Mouse (Mus musculus) hematopoietic stem cell, adult 5-6 weeks (primary cell): ENCODE measurements around the gene Pappa. TPM values are rescaled to one million over a fixed set of nuclear protein-coding genes. Genes with fewer than 3 reads are reported as not detected.

Source experiments
- ATAC-seq, 2 experiments: fragments of 125-278 bp in 1 of 2; replicated peaks in 1 of 2; 2 replicates each; pipeline ENCODE4 v1.8.0; 2016 to 2017; ENCODE audit warnings: inconsistent platforms in 2 of 2, mild to moderate bottlenecking in 2 of 2, moderate number of reproducible peaks in 2 of 2, low read depth in 1 of 2, moderate TSS enrichment in 1 of 2; ENCODE audit not compliant: low FRiP score in 2 of 2, poor library complexity in 2 of 2, severe bottlenecking in 2 of 2, insufficient read depth in 1 of 2, low TSS enrichment in 1 of 2
- total RNA-seq: library from RNA; stranded (forward); fragments of 172-1452, 232-1000 nt; gene quantifications from 2 replicates; pipeline ENCODE4 v1.2.3, GENCODE M21; 2017

Pappa gene
- total RNA-seq, 1 experiment from 2014 or later, result not detected

DNA sequence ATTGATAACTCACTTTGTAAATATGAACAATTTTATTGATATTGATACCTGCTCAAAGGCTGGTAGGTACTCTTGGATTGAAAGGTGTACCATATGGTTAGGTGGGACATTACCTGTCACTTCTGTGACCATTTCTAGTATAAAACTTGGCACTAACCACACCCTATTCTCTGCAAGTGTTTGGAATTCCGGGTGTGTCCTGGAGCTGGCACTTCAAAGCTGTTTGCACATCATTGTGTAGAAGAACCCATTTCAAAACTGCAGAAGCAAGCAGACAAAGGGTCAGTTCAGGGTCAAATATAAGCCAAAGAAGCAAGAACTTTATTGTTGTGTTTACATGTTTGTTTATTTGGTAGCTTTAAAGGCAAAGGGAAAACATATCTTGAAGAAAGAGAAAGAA lies 171.8 kb downstream of the Pappa start:
- ATAC-seq, result no peak

DNA sequence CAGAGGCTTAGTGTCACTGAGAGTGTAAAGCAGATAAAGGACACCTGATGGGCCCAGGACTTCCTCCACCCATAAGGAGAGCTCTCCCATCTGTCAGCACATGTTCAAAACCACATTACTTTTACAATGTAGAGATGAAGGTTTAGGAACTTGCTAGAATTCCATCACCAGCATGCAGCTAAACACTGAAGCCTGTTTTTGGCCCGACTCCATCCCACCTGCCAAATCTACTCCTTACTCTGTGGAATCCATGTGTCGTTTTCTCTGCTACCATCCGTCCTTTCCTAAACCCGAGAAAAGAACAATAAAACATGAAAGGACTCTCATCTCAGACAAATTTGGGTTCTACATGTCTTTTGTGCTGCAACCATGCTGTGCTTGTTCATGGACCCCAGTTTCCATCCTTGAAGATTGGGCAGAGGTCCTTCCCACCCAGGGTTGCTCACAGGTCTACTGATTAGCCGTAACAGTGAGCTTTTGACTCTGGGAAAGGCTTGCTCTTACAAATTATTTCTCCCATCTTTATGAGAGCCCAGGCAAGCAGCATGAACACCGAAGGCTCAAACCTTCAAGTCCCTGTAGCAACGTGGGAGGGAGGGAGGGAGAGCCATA lies 172.5 kb downstream of the Pappa start:
- ATAC-seq, result no peak

DNA sequence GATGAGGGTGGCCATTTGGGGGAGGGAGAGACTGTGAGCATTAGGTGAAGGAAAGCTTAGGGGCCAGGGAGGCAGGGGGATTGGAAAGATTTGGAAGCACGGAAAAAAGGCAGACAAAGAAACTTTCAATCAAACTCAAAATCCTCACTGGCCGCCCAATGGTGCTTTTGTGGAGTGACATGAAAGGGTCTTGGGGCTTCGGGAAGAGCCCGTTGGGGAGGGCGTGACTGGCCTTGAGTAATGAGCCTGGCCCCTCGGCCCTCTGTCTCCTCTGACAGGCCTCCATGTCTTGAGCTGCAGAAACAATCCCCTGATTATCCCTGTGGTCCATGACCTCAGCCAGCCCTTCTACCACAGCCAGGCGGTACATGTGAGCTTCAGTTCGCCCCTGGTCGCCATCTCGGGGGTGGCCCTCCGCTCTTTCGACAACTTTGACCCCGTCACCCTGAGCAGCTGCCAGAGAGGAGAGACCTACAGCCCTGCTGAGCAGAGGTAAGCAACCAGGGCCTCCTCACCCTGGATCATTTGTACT lies 173.1 kb downstream of the Pappa start:
- ATAC-seq, result no peak

DNA sequence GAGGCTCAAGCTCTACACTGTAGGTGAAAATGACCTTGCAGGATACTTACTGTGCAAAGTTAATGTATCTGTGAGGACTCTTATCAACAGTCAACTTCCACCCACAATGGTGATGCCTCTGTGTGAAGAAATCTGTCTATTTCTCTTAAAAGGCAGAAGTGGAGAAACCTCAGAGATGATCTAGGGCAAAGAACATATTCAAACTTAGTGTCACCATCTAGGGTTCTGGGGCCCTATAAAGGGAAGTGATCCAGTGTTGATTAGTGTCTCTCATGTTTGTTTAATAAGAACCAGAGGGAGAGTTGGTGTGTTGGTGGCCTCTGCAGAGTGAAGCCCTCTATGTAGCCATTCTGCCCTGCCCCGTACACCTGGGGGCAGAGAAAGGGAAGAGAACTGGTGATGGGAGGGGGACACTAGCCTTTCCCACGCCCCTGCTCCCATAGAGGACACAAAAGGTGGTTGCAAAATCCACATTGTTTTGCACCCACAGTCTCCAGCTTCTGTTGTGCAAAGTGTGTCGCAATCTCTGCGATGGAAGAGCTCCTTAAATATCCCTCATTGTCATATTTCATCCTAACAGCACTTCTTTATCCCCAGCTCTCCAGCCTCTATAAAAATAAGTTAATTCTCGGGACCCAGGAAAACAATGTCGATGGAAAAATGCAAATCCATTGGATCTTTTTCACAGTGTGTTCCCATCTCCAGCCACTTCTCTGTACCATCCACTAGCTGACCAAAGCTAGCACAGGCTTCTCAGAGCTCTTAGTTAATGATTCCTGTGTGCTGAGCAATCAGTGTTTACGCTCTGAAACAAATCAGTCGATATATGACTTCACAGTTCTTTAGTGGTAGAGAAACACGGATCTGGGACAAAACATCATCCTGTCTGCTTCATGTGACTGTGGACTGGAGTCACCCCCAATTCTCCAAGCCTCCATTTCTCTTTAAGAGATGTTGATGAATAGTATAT lies 174.5 kb downstream of the Pappa start:
- ATAC-seq, result no peak

DNA sequence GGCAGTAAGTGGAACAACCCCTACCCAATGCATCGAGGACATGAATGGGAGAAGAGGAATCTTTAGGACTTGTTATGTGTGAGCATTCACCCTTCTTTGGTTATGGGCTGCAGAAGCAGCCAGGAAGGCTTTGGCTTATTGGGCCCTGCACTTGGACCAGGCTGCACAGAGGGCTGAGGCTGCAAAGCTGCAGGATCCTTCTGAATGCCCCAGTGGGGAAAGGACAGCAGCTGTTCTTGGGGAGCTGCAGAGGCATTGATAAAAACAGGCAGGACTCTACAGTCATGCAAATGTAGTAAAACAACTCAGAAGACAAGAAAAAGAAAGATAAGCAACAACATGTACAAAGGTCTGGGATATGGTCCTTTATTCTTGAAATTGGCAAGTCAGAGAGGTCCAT lies 175.4 kb downstream of the Pappa start:
- no peak for ATAC-seq

DNA sequence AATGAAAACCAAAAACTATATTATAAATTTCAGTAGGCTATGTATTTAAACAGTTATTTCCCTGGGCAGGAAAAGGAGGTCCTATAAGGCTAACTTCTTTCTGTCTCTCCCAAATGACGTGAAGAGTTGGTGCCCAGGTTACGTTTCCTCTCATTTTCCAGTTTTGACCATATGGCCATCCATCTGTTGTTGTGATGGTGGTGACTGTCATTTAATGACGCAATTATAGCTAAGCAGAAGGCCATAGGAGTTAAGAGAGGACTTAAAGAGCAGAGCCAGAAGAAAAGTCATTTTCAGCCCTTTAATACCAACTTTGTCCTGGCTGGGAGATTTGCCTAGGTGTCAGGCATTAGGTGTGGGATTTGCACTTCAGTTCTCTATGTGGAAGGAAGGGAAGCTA lies 176.5 kb downstream of the Pappa start:
- ATAC-seq, result no peak

DNA sequence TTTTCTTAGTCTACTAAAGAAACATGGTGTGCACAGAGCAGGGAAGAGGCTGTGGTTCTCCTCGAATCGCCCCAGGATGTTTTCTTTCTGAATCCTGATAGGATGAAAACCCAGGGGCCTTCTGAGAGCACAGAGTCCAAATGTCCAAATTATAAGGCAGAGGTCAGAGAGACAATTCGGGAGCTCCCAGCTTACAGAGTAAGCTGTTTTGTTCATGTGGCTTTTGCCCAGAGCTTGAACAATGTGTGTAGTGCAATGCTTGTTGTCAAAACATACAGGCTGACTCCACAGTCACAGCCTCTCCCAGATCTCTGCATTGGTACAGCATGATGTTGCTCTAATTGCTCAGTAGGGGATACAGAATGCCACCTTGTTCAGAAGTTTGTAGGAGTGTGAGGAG lies 178.7 kb downstream of the Pappa start:
- no peak for ATAC-seq

DNA sequence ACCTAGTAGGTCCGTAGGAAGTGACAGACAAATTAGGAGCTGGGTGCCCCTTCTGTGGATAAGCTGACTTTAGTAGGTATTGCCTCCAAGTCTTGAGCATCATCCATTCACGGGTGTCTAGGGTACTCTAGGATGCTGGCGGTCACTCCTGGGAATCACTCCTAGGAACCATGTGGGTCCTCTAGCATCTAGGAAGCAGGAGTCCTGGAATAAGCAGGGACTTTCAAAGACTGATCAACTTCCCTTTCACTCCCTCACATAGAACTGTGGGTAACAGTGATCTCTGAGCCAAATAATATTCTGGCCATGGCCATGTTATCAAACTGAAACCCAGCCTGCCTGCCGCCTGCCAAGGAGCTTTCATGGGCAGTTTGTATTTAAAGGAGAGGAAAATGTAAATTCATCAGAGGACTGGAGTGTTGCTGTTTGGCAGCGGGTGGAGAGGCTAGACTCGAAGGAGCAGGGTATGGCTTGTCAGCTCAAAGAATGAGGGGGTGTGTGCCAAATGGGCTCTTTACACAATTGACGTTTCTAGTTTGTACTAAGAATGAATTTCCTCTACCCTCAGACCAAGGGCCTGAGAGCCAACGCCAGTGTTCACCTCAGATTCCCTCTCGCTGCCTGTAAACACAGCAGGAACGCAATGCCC lies 194.0 kb downstream of the Pappa start:
- no peak for ATAC-seq

DNA sequence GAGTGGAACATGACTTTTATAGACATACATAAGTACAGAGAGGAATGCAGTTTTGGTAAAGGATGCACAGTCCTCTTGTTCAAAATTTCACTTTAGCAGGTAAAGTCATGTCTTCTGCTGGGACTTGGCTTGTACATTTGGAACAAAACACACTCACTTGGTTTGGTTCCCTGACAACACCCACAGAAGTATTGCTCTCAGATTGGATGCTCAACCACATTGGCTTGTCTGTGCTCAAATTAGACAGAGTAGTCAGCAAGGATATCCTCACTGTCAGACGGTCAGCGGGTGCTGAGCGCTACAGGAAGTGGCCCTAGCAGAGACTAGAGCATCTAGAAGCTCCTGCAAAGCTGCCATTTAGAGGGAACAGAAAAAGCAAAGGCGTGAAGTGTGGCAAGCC lies 197.4 kb downstream of the Pappa start:
- ATAC-seq, result no peak

DNA sequence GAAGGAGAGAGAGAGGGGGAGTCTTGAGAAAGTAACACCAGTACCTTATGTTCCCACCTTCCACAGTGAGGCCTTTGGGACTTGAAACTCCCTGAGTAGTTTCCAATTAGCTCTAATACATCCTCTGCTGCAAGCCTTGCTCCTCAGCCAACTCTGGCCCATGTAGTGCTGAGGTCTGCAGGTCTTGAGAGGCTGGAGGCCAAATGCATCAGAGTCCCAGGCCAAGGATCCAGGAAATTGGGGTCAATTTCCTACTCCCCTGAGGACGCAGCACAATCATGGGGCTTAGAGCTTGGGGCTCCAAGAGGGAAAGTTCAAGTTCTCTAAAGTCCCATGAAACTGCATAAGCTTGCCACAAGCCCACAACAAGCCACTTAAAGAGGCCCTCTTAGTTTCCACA lies 198.0 kb downstream of the Pappa start:
- no peak for ATAC-seq

DNA sequence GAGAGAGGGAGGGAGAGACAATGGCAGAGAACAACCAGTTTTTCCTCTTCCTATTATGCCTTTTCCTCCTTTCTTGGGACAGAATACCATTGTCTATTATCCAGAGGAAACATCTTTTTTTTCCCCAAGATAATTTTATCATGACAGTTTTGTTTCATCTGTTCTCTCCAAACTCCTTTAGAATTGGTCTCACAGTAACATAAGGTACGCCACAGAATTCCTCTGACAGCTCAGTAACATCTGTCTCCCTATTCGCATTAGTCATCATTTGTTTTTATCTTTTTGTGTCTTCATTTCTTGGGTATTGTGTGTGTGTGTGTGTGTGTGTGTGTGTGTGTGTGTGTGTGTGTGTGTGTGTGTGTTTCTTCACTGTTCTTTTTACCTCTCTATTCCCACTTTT lies 201.8 kb downstream of the Pappa start:
- no peak for ATAC-seq

DNA sequence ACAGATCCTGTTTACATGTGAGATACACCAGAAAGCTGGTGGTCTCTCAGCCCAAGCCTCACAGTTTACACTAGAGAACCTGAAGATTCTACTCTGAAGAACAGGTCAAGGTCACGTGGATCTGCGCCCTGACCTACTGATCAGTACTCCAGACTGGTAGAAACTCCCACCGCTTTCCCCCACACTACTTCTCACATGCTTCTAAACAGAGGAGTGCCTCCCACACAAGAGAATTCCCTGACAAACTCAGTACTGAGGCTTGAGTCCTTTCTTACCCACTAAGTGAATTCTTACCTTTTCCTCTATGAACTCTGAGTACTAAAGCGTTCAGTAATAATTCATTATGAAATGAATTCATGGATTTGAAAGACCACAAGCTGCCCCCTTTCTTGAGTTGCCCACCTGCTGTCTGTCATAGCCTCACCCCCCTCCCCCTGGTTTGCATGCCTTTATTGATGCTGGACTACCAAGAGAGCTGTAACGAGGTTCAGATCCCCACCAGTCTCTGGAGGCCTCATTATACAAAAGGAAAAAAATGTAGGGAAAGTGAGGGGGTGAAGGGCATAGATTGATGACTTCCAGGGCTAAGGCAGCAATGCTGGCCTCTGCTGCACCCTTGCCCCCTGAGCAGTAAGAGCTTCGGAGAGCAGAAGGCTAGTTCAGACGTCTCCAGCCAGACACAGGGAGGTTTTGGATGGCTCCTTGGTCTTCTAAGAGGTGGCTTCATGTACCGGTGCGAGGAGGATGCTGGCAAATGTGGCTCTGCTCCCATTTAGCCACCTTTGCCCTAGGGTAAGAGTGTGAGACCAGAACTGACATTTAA lies 204.7 kb downstream of the Pappa start:
- ATAC-seq, result no peak

DNA sequence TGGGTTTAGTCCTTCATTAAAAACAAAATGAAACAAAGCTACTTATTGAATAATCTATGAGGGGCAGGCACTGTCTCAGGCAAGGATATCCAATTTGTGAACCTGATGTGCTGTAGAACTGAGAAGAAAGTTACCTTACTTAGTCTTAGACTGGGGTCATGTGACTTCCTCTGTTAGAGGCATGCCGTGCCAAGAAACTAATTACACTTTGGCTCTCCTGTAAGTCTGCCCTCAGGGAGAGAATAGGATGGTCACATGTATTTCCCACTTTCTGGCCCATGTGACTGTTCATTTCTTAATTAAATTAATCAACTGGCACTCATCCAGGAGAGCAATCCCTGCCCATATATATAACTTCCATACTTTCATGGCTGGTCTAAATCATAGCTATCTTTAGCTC lies 209.7 kb downstream of the Pappa start:
- ATAC-seq, result peak; percentile 42 to 67; a peak in 2 of 4 replicates

DNA sequence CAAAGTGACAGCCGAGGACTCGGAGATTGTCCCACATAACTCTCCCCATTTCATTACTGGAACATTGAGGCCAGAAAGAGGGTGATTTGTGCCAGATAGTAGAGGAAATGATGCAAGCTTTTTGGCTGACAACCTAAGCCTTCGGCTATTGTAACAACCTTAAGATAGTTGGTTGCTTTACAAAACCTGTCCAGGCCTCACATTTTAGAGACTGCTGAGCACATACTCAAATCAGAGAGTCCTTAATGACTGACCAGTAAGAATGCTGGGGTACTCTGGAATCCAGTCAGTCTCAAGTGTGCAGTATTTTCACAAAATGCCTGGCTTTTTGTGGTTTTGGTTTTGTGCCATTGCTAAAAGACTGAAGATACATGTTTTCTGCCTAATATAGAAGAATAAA lies 217.8 kb downstream of the Pappa start:
- no peak for ATAC-seq

DNA sequence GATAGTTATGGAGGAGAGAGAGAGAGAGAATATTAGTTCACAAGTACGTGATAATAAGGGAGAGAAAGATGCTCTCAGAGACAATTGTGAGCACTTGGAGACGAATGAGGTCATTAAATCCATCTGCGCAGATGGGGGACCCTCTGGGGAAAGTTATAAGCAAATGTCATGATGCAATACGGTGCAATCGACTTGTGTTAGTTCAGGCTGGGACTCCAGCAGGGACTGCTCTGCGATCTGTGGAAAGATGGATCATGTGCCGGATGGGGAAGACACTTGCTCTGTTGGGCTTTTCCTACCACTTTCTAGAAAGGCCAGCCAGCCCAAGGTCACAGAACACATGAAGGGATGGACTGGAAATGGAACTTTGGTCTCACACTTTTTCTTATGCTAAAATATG lies 226.5 kb downstream of the Pappa start:
- ATAC-seq, result no peak

DNA sequence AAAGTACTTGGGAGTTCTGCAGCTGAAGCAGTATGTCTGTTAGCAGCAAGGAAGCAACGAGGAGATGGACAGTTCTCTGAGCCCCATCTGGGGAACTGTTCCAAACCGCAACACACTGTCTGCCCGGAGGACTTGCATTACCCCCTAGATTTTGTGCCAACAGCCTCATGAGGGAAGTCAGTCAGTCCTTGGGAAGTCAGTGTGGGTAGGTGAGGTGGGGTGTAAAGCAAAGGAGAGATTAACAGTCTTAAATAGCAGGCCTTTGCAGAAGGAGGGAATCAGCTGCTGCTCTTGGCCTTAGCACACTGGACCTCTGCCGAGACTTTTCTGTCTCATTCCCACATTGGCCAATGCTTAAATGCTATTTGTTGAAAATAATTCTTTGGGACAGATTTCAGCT lies 230.6 kb downstream of the Pappa start:
- ATAC-seq, result peak; percentile 22 to 45; a peak in 1 of 4 replicates

DNA sequence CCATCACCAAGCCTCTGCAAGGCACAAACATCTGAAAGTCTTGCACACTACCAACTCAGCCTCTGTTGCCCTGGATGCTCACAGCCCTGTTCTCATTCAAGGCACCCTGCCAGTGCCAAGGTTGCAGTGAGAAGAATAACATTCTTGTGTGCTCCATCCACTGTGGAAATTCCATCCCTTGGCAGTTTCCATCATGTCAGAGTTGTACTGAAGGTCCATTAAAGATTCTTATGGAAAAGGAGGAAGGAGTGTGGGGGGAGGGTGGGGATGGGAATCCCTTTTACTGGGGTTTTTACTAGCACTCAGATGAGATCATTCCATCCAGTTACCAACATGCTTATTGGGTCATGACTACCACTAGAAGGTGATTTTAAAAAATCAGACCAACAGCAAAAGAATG lies 243.2 kb downstream of the Pappa start:
- ATAC-seq, result no peak
